Mouse (Mus musculus) heart, adult 2 months (tissue): ENCODE measurements around the gene Twistnb. TPM values are rescaled to one million over a fixed set of nuclear protein-coding genes. Genes with fewer than 3 reads are reported as not detected.
A peak's percentile ranks its signal among the peaks of the same experiment; 100 is the strongest.

Experiments used
- DNase-seq, 2 experiments: peaks; one replicate each; pipeline ENCODE4 v3.0.0; 2021
- H3K27ac ChIP-seq: fragments of 200-600 bp; 2 replicates; pipeline ENCODE4 v1.8.1; 2022
- H3K27me3 ChIP-seq: fragments of 200-500 bp; 2 replicates; pipeline ENCODE4 v1.6.1; 2012; ENCODE audit warnings: mild to moderate bottlenecking, low read length, inconsistent platforms, mixed read lengths; ENCODE audit not compliant: control insufficient read depth, insufficient read depth
- H3K36me3 ChIP-seq: fragments of 200-500 bp; 2 replicates; pipeline ENCODE4 v1.6.1; 2012; ENCODE audit warnings: low read length, inconsistent platforms; ENCODE audit not compliant: control insufficient read depth, insufficient read depth
- H3K4me1 ChIP-seq: fragments of 200-500 bp; 2 replicates; pipeline ENCODE4 v1.6.1; 2011; ENCODE audit warnings: low read length; ENCODE audit not compliant: control insufficient read depth, insufficient read depth
- H3K4me3 ChIP-seq: fragments of 200-600 bp; 2 replicates; pipeline ENCODE4 v1.8.1; 2022
- H3K79me2 ChIP-seq: fragments of 200-500 bp; replicated peaks from 2 replicates; pipeline ENCODE4 v1.6.1; 2012; ENCODE audit warnings: mild to moderate bottlenecking, inconsistent platforms, low read length, moderate library complexity, mixed read lengths; ENCODE audit not compliant: control insufficient read depth, insufficient read depth
- H3K9ac ChIP-seq: fragments of 200-500 bp; 2 replicates; pipeline ENCODE4 v1.6.1; 2012; ENCODE audit warnings: low read depth, mild to moderate bottlenecking, control low read depth, inconsistent platforms, low read length, mixed read lengths
- CTCF ChIP-seq: fragments of 200-600 bp; IDR thresholded peaks from 2 replicates; pipeline ENCODE4 v1.8.1; 2022; ENCODE audit warnings: antibody characterized with exemption, mild to moderate bottlenecking, moderate library complexity
- EP300 ChIP-seq: fragments of 200-500 bp; IDR thresholded peaks from 2 replicates; pipeline ENCODE4 v1.6.1; 2011; ENCODE audit warnings: low read depth, low read length, control low read depth; ENCODE audit not compliant: insufficient read depth
- POLR2A ChIP-seq: fragments of 200-500 bp; IDR thresholded peaks from 2 replicates; pipeline ENCODE4 v1.6.1; 2011; ENCODE audit warnings: mild to moderate bottlenecking, low read depth, low read length, control low read depth; ENCODE audit not compliant: insufficient read depth
- WGBS: fragments of 180-500 bp; shearing (Covaris S2); methylation state at CpG from one replicate; pipeline ENCODE4 v1.1.7; 2018; 5-methylcytosine and 5-hydroxymethylcytosine counted together
- intact Hi-C: fragments of 180-260 bp; cut with DNase I; formaldehyde crosslinking; loops from one replicate; pipeline ENCODE4 v1.15.1; 2025
- long read RNA-seq: library from polyadenylated mRNA; stranded (forward); transcript quantifications from one replicate; pipeline ENCODE4 v2.0.0, GENCODE M21; 2021
- polyA plus RNA-seq: library from polyadenylated mRNA; depleted of rRNA; stranded (reverse); fragments of >200 nt; gene quantifications from 2 replicates; pipeline ENCODE4 v1.2.3, GENCODE M21; 2012; rRNA removed
- total RNA-seq, 2 experiments: library from RNA; stranded (reverse); gene quantifications; 2 replicates each; pipeline ENCODE4 v1.2.3; 2021

Gene Twistnb
- 1 to 10 TPM; 7.0 to 9.8 TPM for total RNA-seq
- 4.5 and 8.1 TPM in 2 replicates for polyA plus RNA-seq
- long read RNA-seq, full-length matches to known transcripts: 3 of 8 reads
- long read RNA-seq, partial matches to known transcripts: 0 of 8 reads
- long read RNA-seq, other reads (novel, unspliced or antisense): 5 of 8 reads

- under 1% methylated on average over 66 of the region's 66 CpGs for WGBS
- Histone ChIP-seq H3K36me3 (peaks cover 2% of the 10 kb centered on the region; the same call in 1 of the 2 replicates), H3K27ac (peak within 1 kb of the TSS; percentile 81), H3K27me3 (no peaks in the 10 kb centered on the region), H3K79me2 (no peaks in the 10 kb centered on the region; the same call in 1 of the 2 replicates), H3K9ac (peak within 1 kb of the TSS; percentile 91), H3K4me1 (no peaks in the 10 kb centered on the region; the same call in 1 of the 2 replicates), H3K4me3 (peak within 1 kb of the TSS; percentile 100)
- TF ChIP-seq CTCF: peak; percentile 93
- TF ChIP-seq EP300: peak; percentile 77; the same call in 1 of the 2 replicates
- TF ChIP-seq POLR2A: peak; percentile 72
- intact Hi-C loops: loop anchor here (5.0 kb wide), 1 partner anchor 402 kb away; no protein-coding TSS in a partner anchor
- peak; percentile 95 to 96 for DNase-seq
Measured at GRCm38 (mm10) chr12:33429387-33430160, at the start of gene Twistnb. Gene Twistnb, plus strand, starts transcription at chr12:33429635.

GRCm38 (mm10) chr12:33388842-33389241, 40.6 kb upstream of the Twistnb start:
- peak; percentile 55 to 69 for DNase-seq
- intact Hi-C loops: loop anchor here (1.0 to 5.0 kb wide), 4 partner anchors 35 to 1804 kb away; no protein-coding TSS in a partner anchor
- Histone ChIP-seq H3K9ac (no peak overlapping the region), H3K36me3 (no peaks in the 10 kb centered on the region), H3K79me2 (no peaks in the 10 kb centered on the region), H3K4me1 (no peaks in the 10 kb centered on the region), H3K27me3 (no peaks in the 10 kb centered on the region), H3K27ac (no peak overlapping the region), H3K4me3 (no peak overlapping the region)
- TF ChIP-seq CTCF: peak; percentile 91
- no peak for TF ChIP-seq POLR2A
- TF ChIP-seq EP300: peak; percentile 67; the same call in 1 of the 2 replicates
- WGBS: 15% methylated on average over 5 of the region's 5 CpGs

- H3K4me3 ChIP-seq: no peak overlapping the region
- TF ChIP-seq EP300: no peak
- no peak for TF ChIP-seq POLR2A
- no peak for TF ChIP-seq CTCF
- H3K36me3 ChIP-seq: no peaks in the 10 kb centered on the region
- 26% methylated on average over 2 of the region's 2 CpGs for WGBS
- H3K79me2 ChIP-seq: no peaks in the 10 kb centered on the region
- no peaks in the 10 kb centered on the region for H3K4me1 ChIP-seq
- no peak overlapping the region for H3K9ac ChIP-seq
- no peaks in the 10 kb centered on the region for H3K27me3 ChIP-seq
- no peak for DNase-seq
- intact Hi-C loops: no loop called here
- H3K27ac ChIP-seq: no peak overlapping the region
Measured at GRCm38 (mm10) chr12:33390844-33391560, 38.4 kb upstream of the Twistnb start.

GRCm38 (mm10) chr12:33394804-33395623, 34.4 kb upstream of the Twistnb start, which contains the start of gene Efcab10:
Gene Efcab10, plus strand, starts transcription at chr12:33394854.
- Histone ChIP-seq H3K36me3 (no peaks in the 10 kb centered on the region), H3K9ac (no peak within 1 kb of the TSS), H3K4me3 (no peak within 1 kb of the TSS), H3K79me2 (no peaks in the 10 kb centered on the region), H3K4me1 (no peaks in the 10 kb centered on the region), H3K27ac (no peak within 1 kb of the TSS), H3K27me3 (no peaks in the 10 kb centered on the region)
- intact Hi-C loops: no loop called here
- WGBS: 20% methylated on average over 24 of the region's 24 CpGs
- DNase-seq: no peak
- TF ChIP-seq EP300 (no peak), CTCF (no peak), POLR2A (no peak)

- TF ChIP-seq CTCF (no peak), POLR2A (no peak), EP300 (no peak)
- WGBS: 32% methylated on average over 7 of the region's 7 CpGs
- no peaks in the 10 kb centered on the region for H3K79me2 ChIP-seq
- no peaks in the 10 kb centered on the region for H3K27me3 ChIP-seq
- H3K36me3 ChIP-seq: no peaks in the 10 kb centered on the region
- no peak overlapping the region for H3K4me3 ChIP-seq
- H3K27ac ChIP-seq: no peak overlapping the region
- intact Hi-C loops: no loop called here
- DNase-seq: no peak
- no peaks in the 10 kb centered on the region for H3K4me1 ChIP-seq
- no peak overlapping the region for H3K9ac ChIP-seq
Measured at GRCm38 (mm10) chr12:33403265-33403693, 26.2 kb upstream of the Twistnb start.
